Mouse (Mus musculus) limb, embryonic 12.5 days (tissue): ENCODE results near the gene Nabp1. TPM values are rescaled to one million over a fixed set of nuclear protein-coding genes. Genes with fewer than 3 reads are reported as not detected.

Source experiments
- ATAC-seq: fragments of 200-750 bp; cut with Nextera tagmentation; 2 replicates; pipeline ENCODE4 v1.8.0; 2017; ENCODE audit warnings: low read depth, moderate TSS enrichment; ENCODE audit not compliant: insufficient number of reproducible peaks, insufficient read depth, low FRiP score, low TSS enrichment
- H3K27ac ChIP-seq: fragments of 300-500 bp; sonication (generic); 2 replicates; pipeline ENCODE4 v1.5.1; 2016; ENCODE audit warnings: mild to moderate bottlenecking, moderate library complexity
- H3K27me3 ChIP-seq: fragments of 300-500 bp; sonication (generic); 2 replicates; pipeline ENCODE4 v1.6.1; 2016; ENCODE audit warnings: mild to moderate bottlenecking, moderate library complexity
- H3K36me3 ChIP-seq: fragments of 300-500 bp; sonication (generic); 2 replicates; pipeline ENCODE4 v1.6.1; 2016; ENCODE audit warnings: mild to moderate bottlenecking, moderate library complexity
- H3K4me1 ChIP-seq: fragments of 300-500 bp; sonication (generic); replicated peaks from 2 replicates; pipeline ENCODE4 v1.6.1; 2016
- H3K4me2 ChIP-seq: fragments of 300-500 bp; sonication (generic); 2 replicates; pipeline ENCODE4 v1.6.1; 2016; ENCODE audit warnings: mild to moderate bottlenecking, moderate library complexity
- H3K4me3 ChIP-seq: fragments of 300-500 bp; sonication (generic); replicated peaks from 2 replicates; pipeline ENCODE4 v1.5.1; 2016; ENCODE audit warnings: mild to moderate bottlenecking
- H3K9ac ChIP-seq: fragments of 300-500 bp; sonication (generic); replicated peaks from 2 replicates; pipeline ENCODE4 v1.6.1; 2016; ENCODE audit warnings: mild to moderate bottlenecking, moderate library complexity
- H3K9me3 ChIP-seq: fragments of 300-500 bp; sonication (generic); 2 replicates; pipeline ENCODE4 v1.6.1; 2016; ENCODE audit warnings: mild to moderate bottlenecking, moderate library complexity
- WGBS: fragments of 180-500 bp; shearing (Covaris S2); methylation state at CpG from one replicate; pipeline ENCODE4 v1.1.7; 2016; 5-methylcytosine and 5-hydroxymethylcytosine counted together
- polyA plus RNA-seq: library from polyadenylated mRNA; unstranded; fragments of >200 nt; fragmentation: Nextera tagmentation; extraction: Ambion mirVana; gene quantifications from 2 replicates; pipeline ENCODE4 v1.2.1, GENCODE M21; 2016

Gene Nabp1
- polyA plus RNA-seq, 1 experiment from 2014 or later, result 6.0 TPM

DNA sequence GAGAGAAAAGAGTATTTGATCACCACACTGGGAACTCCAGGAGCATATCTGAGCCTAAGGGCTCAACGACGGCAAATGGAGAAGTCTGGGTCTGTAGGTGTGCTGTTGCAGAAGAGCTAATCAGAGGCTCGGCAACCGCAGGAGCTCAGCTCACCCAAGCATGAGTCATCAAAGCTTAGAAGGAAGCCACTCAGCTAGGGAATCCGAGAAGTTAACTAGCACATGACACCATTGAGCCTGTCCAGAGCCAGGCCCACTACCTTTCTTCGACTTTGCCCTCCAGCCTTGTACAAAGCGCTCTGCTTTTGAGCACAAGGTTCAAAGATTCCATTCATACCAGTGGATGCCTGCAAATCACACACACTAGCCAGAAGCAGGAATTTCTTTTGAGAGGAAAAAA, 30.9 kb upstream of the Nabp1 start:
- WGBS, result 9% methylated on average over 7 of the region's 7 CpGs
- H3K9me3 ChIP-seq, result no peaks in the 10 kb centered on the region
- H3K4me3 ChIP-seq, result no peak overlapping the region
- no peaks in the 10 kb centered on the region for H3K36me3 ChIP-seq
- 0 out of 2 replicates have a peak, but pooled peaks cover 3% of the 10 kb centered on the region for H3K4me1 ChIP-seq
- H3K9ac ChIP-seq, result no peak overlapping the region
- peak; percentile 76 for ATAC-seq
- H3K27ac ChIP-seq, result no peak overlapping the region
- H3K4me2 ChIP-seq, result no peak overlapping the region
- no peaks in the 10 kb centered on the region for H3K27me3 ChIP-seq

GRCm38 (mm10) chr1:51508543-51508942, 30.3 kb upstream of the Nabp1 start:
- 83% methylated on average over 3 of the region's 3 CpGs for WGBS

GRCm38 (mm10) chr1:51507436-51507835, 29.2 kb upstream of the Nabp1 start:
- Histone ChIP-seq H3K4me2 (no peak overlapping the region), H3K36me3 (no peaks in the 10 kb centered on the region), H3K4me1 (0 out of 2 replicates have a peak, but pooled peaks cover 3% of the 10 kb centered on the region), H3K4me3 (no peak overlapping the region), H3K27ac (no peak overlapping the region), H3K9me3 (no peaks in the 10 kb centered on the region), H3K27me3 (no peaks in the 10 kb centered on the region), H3K9ac (no peak overlapping the region)
- ATAC-seq, result no peak
- WGBS, result 84% methylated on average over 5 of the region's 5 CpGs

More at GRCm38 (mm10) chr1:51508543-51508942, 30.3 kb upstream of the Nabp1 start:
- Histone ChIP-seq H3K27ac (no peak overlapping the region), H3K4me2 (no peak overlapping the region), H3K27me3 (no peaks in the 10 kb centered on the region), H3K4me3 (no peak overlapping the region), H3K9ac (no peak overlapping the region), H3K4me1 (0 out of 2 replicates have a peak, but pooled peaks cover 3% of the 10 kb centered on the region), H3K9me3 (no peaks in the 10 kb centered on the region), H3K36me3 (no peaks in the 10 kb centered on the region)
- no peak for ATAC-seq

DNA sequence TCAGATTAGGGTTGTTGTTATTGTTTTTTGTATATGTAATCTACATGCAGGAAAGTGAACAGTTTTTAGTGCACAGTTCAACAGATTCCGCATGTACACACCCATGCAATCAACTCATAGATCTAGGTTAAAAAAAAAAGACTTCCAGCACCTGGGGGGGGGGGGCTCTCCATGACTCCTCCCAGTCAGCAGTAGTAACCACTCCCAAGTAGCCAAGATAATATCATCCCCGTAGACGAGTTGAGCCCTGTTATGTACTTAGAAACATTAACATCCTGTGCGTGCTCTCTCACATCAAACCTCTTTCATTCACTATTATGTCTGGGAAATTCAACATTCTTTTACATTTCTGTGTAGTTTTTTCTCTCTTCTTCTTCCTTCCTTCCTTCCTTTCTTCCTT, 28.0 kb upstream of the Nabp1 start:
- H3K4me3 ChIP-seq, result no peak overlapping the region
- H3K9ac ChIP-seq, result no peak overlapping the region
- WGBS, result 84% methylated on average over 4 of the region's 4 CpGs
- H3K36me3 ChIP-seq, result no peaks in the 10 kb centered on the region
- H3K4me1 ChIP-seq, result 0 out of 2 replicates have a peak, but pooled peaks cover 3% of the 10 kb centered on the region
- H3K9me3 ChIP-seq, result no peaks in the 10 kb centered on the region
- no peak for ATAC-seq
- no peak overlapping the region for H3K4me2 ChIP-seq
- H3K27me3 ChIP-seq, result no peaks in the 10 kb centered on the region
- no peak overlapping the region for H3K27ac ChIP-seq

DNA sequence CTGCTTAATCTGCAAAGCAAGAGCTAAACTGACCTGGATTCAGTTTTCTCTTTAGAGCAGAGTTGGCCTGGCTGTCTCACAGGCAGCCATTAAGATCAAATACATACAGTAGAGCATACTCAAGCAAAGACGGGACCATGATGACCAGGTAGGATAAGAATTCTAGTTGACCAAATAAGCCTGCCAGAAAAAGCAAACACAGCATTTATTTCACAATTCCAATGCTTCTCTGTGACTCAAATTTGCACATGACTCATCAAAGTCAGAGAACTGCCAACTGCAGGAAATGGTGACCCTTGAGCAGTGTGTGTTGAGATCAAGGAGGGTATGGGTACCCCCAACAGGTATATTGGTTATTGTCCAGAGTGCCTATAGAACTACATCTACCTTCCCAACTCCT, 27.4 kb upstream of the Nabp1 start:
- no peak overlapping the region for H3K4me2 ChIP-seq
- H3K36me3 ChIP-seq, result no peaks in the 10 kb centered on the region
- H3K27me3 ChIP-seq, result no peaks in the 10 kb centered on the region
- WGBS, result 79% methylated on average over 1 of the region's 1 CpGs
- H3K4me1 ChIP-seq, result 0 out of 2 replicates have a peak, but pooled peaks cover 3% of the 10 kb centered on the region
- no peak overlapping the region for H3K27ac ChIP-seq
- H3K9ac ChIP-seq, result no peak overlapping the region
- ATAC-seq, result no peak
- H3K4me3 ChIP-seq, result no peak overlapping the region
- H3K9me3 ChIP-seq, result no peaks in the 10 kb centered on the region

- H3K4me1 ChIP-seq, result no peaks in the 10 kb centered on the region
- no peak overlapping the region for H3K4me3 ChIP-seq
- no peak for ATAC-seq
- no peak overlapping the region for H3K4me2 ChIP-seq
- H3K27ac ChIP-seq, result no peak overlapping the region
- H3K27me3 ChIP-seq, result no peaks in the 10 kb centered on the region
- H3K36me3 ChIP-seq, result no peaks in the 10 kb centered on the region
- no peak overlapping the region for H3K9ac ChIP-seq
- H3K9me3 ChIP-seq, result no peaks in the 10 kb centered on the region
- whole genome bisulfite sequencing, result 72% methylated on average over 2 of the region's 2 CpGs
Measured at GRCm38 (mm10) chr1:51503055-51503454, 24.8 kb upstream of the Nabp1 start.

- no peak overlapping the region for H3K4me2 ChIP-seq
- no peak overlapping the region for H3K27ac ChIP-seq
- no peaks in the 10 kb centered on the region for H3K36me3 ChIP-seq
- 76% methylated on average over 5 of the region's 5 CpGs for WGBS
- H3K4me3 ChIP-seq, result no peak overlapping the region
- H3K27me3 ChIP-seq, result no peaks in the 10 kb centered on the region
- no peaks in the 10 kb centered on the region for H3K9me3 ChIP-seq
- no peak overlapping the region for H3K9ac ChIP-seq
- no peaks in the 10 kb centered on the region for H3K4me1 ChIP-seq
- no peak for ATAC-seq
Measured at GRCm38 (mm10) chr1:51502353-51502752, 24.1 kb upstream of the Nabp1 start.

- Histone ChIP-seq H3K4me1 (no peaks in the 10 kb centered on the region), H3K36me3 (no peaks in the 10 kb centered on the region), H3K9ac (no peak overlapping the region), H3K4me2 (no peak overlapping the region), H3K27me3 (no peaks in the 10 kb centered on the region), H3K4me3 (no peak overlapping the region), H3K9me3 (no peaks in the 10 kb centered on the region), H3K27ac (no peak overlapping the region)
- WGBS, result 82% methylated on average over 12 of the region's 12 CpGs
- ATAC-seq, result no peak
Measured at GRCm38 (mm10) chr1:51501251-51501650, 23.0 kb upstream of the Nabp1 start.

DNA sequence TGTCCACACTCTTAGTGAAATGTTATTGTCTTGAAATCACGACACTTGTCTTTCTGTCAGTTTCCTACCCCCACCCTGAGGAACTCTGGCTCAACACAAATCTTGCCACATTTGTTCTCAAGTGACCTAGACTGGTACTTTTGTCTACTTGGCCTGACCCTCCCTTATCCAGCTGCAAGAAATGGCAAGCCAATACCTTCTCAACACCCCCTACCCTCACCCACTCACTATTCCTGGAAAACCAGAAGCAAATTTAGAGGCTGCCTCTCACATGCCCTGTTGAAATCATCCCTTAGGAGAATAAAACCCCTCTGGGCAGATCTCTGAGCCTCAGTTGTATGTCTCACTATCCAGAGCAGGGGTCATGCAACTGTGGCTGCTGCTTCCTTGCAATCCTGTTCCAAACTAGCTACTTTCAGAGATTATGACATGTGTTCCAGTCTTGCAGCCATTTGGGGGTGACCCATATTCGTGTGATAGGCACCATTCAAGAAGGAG, 20.4 kb upstream of the Nabp1 start:
- Histone ChIP-seq H3K9me3 (no peaks in the 10 kb centered on the region), H3K27ac (no peak overlapping the region), H3K4me3 (no peak overlapping the region), H3K27me3 (no peaks in the 10 kb centered on the region), H3K36me3 (no peaks in the 10 kb centered on the region), H3K9ac (no peak overlapping the region), H3K4me2 (no peak overlapping the region), H3K4me1 (no peaks in the 10 kb centered on the region)
- ATAC-seq, result no peak
- 68% methylated on average over 2 of the region's 2 CpGs for WGBS

DNA sequence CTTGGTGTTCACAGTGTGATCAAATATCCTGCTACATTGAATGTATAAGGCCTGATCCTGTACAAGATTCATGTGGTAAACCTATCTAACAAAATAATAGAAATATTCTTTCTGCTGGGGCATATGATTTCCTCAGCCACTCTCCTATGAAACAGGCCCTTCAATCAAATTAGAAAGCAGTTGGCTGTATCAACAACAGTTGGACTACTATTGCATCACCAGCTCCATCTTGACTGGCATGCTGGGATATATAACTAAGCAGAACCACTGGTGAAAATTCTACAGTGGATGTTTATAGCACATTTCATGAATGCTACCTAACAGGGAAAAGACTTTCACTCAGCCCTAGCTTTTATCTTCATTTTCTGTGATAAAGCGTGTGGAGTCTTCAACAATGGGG, 17.9 kb upstream of the Nabp1 start:
- Histone ChIP-seq H3K36me3 (no peaks in the 10 kb centered on the region), H3K4me1 (no peaks in the 10 kb centered on the region), H3K27ac (no peak overlapping the region), H3K9ac (no peak overlapping the region), H3K9me3 (0 out of 2 replicates have a peak, but pooled peaks cover 4% of the 10 kb centered on the region), H3K27me3 (no peaks in the 10 kb centered on the region), H3K4me3 (no peak overlapping the region), H3K4me2 (no peak overlapping the region)
- 95% methylated on average over 1 of the region's 1 CpGs for whole genome bisulfite sequencing
- no peak for ATAC-seq

GRCm38 (mm10) chr1:51493592-51494307, 15.5 kb upstream of the Nabp1 start:
- no peak for ATAC-seq
- Histone ChIP-seq H3K27ac (no peak overlapping the region), H3K4me1 (no peaks in the 10 kb centered on the region), H3K4me2 (no peak overlapping the region), H3K27me3 (no peaks in the 10 kb centered on the region), H3K9me3 (0 out of 2 replicates have a peak, but pooled peaks cover 4% of the 10 kb centered on the region), H3K4me3 (no peak overlapping the region), H3K9ac (no peak overlapping the region), H3K36me3 (no peaks in the 10 kb centered on the region)
- 89% methylated on average over 7 of the region's 7 CpGs for WGBS

DNA sequence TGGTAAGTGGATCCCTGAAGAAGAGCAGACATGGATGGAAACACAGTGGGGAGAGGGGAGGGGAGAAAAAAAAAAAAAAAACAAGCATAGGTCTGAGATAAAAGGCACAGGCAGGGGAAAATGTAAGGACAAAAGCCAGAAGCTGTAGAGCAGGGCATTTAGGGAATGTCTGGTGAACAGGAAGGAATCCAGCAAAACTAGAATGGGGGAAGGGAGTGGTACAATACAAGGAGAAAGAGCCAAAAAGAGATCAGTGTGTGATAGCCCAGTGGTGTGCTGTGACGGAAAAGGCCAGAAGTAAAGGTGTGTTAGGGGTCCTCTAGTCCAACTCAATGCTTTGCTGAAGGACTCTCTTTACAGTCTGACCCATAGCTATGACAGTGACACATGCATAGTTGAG, 8.1 kb upstream of the Nabp1 start:
- Histone ChIP-seq H3K36me3 (no peaks in the 10 kb centered on the region), H3K27me3 (no peaks in the 10 kb centered on the region), H3K4me2 (no peak overlapping the region), H3K4me3 (no peak overlapping the region), H3K27ac (no peak overlapping the region), H3K4me1 (no peaks in the 10 kb centered on the region), H3K9me3 (no peaks in the 10 kb centered on the region), H3K9ac (no peak overlapping the region)
- ATAC-seq, result no peak
- WGBS, result 83% methylated on average over 1 of the region's 1 CpGs
